Mouse (Mus musculus) ES-Bruce4 (cell line): ENCODE results near the gene Stk4.

Source experiments
- CTCF ChIP-seq: IDR thresholded peaks from one replicate; pipeline ENCODE4 v1.8.1; 2011; ENCODE audit warnings: low read depth, low read length
- EP300 ChIP-seq: IDR thresholded peaks from 2 replicates; pipeline ENCODE4 v1.6.1; 2011; ENCODE audit warnings: low read depth, low read length; ENCODE audit not compliant: insufficient read depth
- POLR2A ChIP-seq: IDR thresholded peaks from one replicate; pipeline ENCODE4 v1.8.1; 2011; ENCODE audit warnings: low read length; ENCODE audit not compliant: insufficient read depth

GRCm38 (mm10) chr2:164136393-164136792 lies 66.3 kb downstream of the Stk4 start:
- TF ChIP-seq POLR2A (no peak), CTCF (no peak), EP300 (no peak)
